Mouse (Mus musculus): ENCODE measurements around the gene Olfr1414.

GRCm38 (mm10) chr1:92519046-92519445 lies 585 bp upstream of the Olfr1414 start:
- no peak for TF ChIP-seq CTCF (IDR thresholded peaks at IDR 0.05; ENCODE audit: low read depth, low read length)
- TF ChIP-seq POLR2A (IDR thresholded peaks at IDR 0.05; ENCODE audit: borderline replicate concordance, low read depth, low read length) = no peak
